Mouse (Mus musculus) stomach, embryonic 14.5 days (tissue): ENCODE results near the gene Napepld. TPM values are rescaled to one million over a fixed set of nuclear protein-coding genes. Genes with fewer than 3 reads are reported as not detected.

Experiments
- ATAC-seq: fragments of 200-750 bp; cut with Nextera tagmentation; 2 replicates; pipeline ENCODE4 v1.8.0; 2017; ENCODE audit warnings: low read depth, moderate TSS enrichment; ENCODE audit not compliant: insufficient number of reproducible peaks, insufficient read depth, low FRiP score
- H3K27ac ChIP-seq: fragments of 300-500 bp; sonication (generic); 2 replicates; pipeline ENCODE4 v1.5.1; 2014; ENCODE audit warnings: mild to moderate bottlenecking, low read length, moderate library complexity, mixed read lengths
- H3K27me3 ChIP-seq: fragments of 300-500 bp; sonication (generic); 2 replicates; pipeline ENCODE4 v1.6.1; 2014; ENCODE audit warnings: low read length, control low read depth, mixed read lengths; ENCODE audit not compliant: control insufficient read depth, insufficient read depth
- H3K36me3 ChIP-seq: fragments of 300-500 bp; sonication (generic); 2 replicates; pipeline ENCODE4 v1.6.1; 2014; ENCODE audit warnings: mild to moderate bottlenecking, control low read depth, low read length, moderate library complexity, mixed read lengths; ENCODE audit not compliant: control insufficient read depth, insufficient read depth
- H3K4me1 ChIP-seq: fragments of 300-500 bp; sonication (generic); 2 replicates; pipeline ENCODE4 v1.6.1; 2014; ENCODE audit warnings: low read length, control low read depth, mixed read lengths; ENCODE audit not compliant: control insufficient read depth, insufficient read depth
- H3K4me2 ChIP-seq: fragments of 300-500 bp; sonication (generic); replicated peaks from 2 replicates; pipeline ENCODE4 v1.6.1; 2014; ENCODE audit warnings: low read depth, low read length, control low read depth
- H3K4me3 ChIP-seq: fragments of 300-500 bp; sonication (generic); 2 replicates; pipeline ENCODE4 v1.5.1; 2014; ENCODE audit warnings: low read depth, low read length, control low read depth
- H3K9ac ChIP-seq: fragments of 300-500 bp; sonication (generic); replicated peaks from 2 replicates; pipeline ENCODE4 v1.6.1; 2014; ENCODE audit warnings: low read depth, mild to moderate bottlenecking, control low read depth, low read length, moderate library complexity, mixed read lengths
- H3K9me3 ChIP-seq: fragments of 300-500 bp; sonication (generic); 2 replicates; pipeline ENCODE4 v1.6.1; 2016; ENCODE audit warnings: low read depth, low read length, control low read depth; ENCODE audit not compliant: control insufficient read depth
- WGBS: fragments of 180-500 bp; shearing (Covaris S2); extraction: QIAGEN DNeasy Blood & Tissue Kit; methylation state at CpG from one replicate; pipeline ENCODE4 v1.1.7; 2014; 5-methylcytosine and 5-hydroxymethylcytosine counted together
- polyA plus RNA-seq: library from polyadenylated mRNA; unstranded; fragments of >200 nt; fragmentation: Nextera tagmentation; extraction: Ambion mirVana; gene quantifications from 2 replicates; pipeline ENCODE4 v1.2.1, GENCODE M21; 2014

The Napepld gene
- polyA plus RNA-seq, 1 experiment from 2014 or later = 3.7 TPM

DNA sequence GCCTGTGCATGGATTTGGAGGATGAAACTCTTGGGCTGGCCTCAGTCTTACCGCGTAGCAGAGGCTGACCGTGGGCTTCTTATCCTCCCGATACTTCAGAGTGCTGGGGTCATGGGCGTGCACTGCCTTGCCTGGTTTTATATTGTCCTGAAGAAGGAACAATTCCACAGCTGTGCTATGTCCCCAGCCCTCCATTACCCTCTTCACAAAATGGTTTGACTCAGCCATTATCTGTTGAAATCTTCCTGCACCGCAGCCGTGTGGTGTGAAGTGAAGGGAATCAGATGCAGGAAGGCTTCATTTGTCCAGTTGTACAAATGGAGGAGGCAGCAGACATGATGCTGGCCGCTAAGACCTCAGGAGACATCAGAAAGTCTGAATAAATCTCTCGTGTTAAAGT is 44.3 kb downstream of the Napepld start:
- H3K27ac ChIP-seq = no peak overlapping the region

DNA sequence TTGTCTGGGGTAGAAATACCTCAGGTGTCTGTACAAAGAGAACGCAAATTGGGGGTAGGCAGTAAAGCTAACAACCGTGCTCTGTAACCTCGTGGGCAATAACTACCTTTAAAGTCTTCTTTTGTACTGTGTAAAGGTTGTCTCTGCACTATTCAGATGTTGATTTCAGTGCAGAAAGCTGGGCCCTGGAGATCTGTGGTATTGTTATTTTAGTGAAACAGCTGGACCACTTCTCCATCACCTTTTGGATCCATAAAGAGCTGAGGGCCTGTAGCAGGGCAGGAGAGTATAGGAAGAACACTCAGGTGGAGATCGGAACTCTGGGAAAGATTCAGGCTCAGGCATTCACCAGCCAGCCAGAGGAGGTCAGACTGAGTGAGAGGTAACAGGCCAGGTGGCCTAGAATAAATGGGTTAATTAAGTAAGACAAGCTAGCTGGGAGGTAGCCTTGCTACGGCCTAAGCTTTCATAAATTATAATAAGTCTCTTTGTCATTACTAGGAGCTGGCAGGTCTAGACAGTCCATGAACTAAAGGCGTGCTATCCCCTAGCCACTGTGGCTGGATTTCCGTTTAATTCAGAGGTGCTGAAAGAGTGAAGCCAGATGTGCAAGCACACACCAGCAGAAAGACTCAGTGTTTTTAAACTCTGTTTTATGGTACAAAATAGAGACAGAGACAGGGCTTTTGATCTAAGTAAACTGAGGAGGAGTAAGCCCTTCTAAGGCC is 49.1 kb downstream of the Napepld start:
- Histone ChIP-seq H3K9me3 (no peaks in the 10 kb centered on the region), H3K4me3 (no peak overlapping the region), H3K27ac (no peak overlapping the region), H3K27me3 (no peaks in the 10 kb centered on the region), H3K4me2 (no peak overlapping the region), H3K9ac (no peak overlapping the region), H3K4me1 (no peaks in the 10 kb centered on the region), H3K36me3 (peaks cover 43% of the 10 kb centered on the region)
- no peak for ATAC-seq
- WGBS = 80% methylated on average over 7 of the region's 7 CpGs

More for the DNA sequence above, 44.3 kb downstream of the Napepld start:
- no peak overlapping the region for H3K4me2 ChIP-seq
- no peak for ATAC-seq
- H3K4me3 ChIP-seq = no peak overlapping the region
- WGBS = 86% methylated on average over 9 of the region's 9 CpGs
- no peaks in the 10 kb centered on the region for H3K9me3 ChIP-seq
- H3K27me3 ChIP-seq = no peaks in the 10 kb centered on the region
- H3K4me1 ChIP-seq = 0 out of 2 replicates have a peak, but pooled peaks cover 3% of the 10 kb centered on the region
- H3K36me3 ChIP-seq = peaks cover 25% of the 10 kb centered on the region
- H3K9ac ChIP-seq = no peak overlapping the region

DNA sequence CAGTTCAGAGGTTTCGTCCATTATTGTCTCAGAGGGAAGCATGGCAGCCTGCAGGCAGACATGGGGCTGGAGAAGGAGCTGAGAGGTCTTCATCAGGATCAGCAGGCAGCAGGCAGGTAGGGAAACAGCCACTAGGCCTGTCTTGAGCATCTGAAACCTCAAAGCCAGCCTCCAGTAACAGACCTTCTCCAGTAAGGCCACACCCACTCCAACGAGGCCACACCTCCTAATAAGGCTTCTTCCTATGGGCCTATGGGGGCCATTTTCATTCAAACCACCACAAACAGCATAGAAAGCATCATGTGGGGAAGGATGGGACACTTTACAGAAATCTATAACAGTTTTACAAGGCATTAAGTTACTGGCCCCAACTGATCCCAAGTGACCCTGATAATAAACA is 50.5 kb downstream of the Napepld start:
- 74% methylated on average over 2 of the region's 2 CpGs for WGBS
- Histone ChIP-seq H3K36me3 (peaks cover 43% of the 10 kb centered on the region), H3K4me3 (no peak overlapping the region), H3K4me1 (no peaks in the 10 kb centered on the region), H3K9me3 (no peaks in the 10 kb centered on the region), H3K27me3 (no peaks in the 10 kb centered on the region), H3K27ac (no peak overlapping the region), H3K9ac (no peak overlapping the region), H3K4me2 (no peak overlapping the region)
- no peak for ATAC-seq

DNA sequence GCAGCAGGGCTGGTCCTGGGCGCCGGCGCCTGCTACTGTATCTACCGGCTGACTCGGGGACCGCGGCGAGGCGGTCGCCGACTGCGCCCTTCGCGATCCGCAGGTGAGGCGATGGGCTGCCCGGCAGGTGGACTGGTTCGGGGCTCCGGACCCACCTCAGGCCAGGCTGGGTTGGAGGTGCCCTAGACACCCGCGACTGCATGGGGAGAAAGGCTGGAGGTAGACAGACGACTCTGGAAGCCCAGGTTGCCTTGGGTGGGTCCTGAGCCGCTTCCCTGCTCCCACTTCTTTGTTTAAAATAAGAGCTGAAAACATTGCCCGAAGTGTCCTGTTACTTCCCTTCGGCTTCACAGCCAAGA is 55.1 kb downstream of the Napepld start:
- H3K27ac ChIP-seq = peak overlapping the region; percentile 84
- peak overlapping the region; percentile 80 for H3K4me3 ChIP-seq
- peak overlapping the region; percentile 68 for H3K9ac ChIP-seq
- H3K27me3 ChIP-seq = no peaks in the 10 kb centered on the region
- ATAC-seq = no peak
- H3K9me3 ChIP-seq = no peaks in the 10 kb centered on the region
- WGBS = 1% methylated on average over 25 of the region's 25 CpGs
- H3K4me2 ChIP-seq = peak overlapping the region; percentile 80
- H3K36me3 ChIP-seq = peaks cover 24% of the 10 kb centered on the region
- H3K4me1 ChIP-seq = 0 out of 2 replicates have a peak, but pooled peaks cover 4% of the 10 kb centered on the region

DNA sequence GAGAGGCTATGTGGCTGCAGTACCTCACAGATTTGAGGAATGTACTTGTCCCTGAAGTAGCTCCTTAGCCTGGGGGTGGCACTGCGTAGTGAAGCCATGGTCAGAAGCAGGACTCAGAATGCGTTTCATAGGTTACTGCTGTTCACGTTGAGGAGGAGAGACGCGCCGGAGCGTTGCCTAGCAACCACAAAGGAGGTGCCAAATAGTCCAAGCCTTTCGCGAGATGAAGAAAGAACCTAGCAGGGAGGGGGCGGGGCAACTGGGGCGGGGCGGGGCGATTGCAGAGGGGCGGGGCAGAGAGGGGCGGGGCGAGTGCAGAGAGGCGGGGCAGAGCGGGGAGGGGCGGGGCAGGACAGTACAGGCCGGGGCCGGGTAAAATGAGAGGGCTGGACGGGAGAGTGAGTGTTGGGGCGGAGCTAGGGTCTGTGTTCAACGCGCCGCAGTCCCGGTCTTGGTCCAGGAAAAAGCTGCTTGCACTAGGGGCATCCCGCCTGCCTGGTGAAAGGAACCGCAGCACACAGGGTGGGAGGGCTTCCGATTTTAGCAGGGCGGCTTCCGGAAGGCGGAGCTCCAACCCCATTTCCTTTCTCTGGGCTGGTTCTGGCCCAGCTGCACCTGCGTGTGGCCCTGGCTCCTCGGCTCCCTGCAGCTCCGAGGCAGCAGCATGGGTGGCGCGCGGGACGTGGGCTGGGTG is 55.6 kb downstream of the Napepld start, which contains the start of the genes Fbxl13 and Armc10:
Gene Fbxl13, minus strand, starts transcription at position 196 of the 694 bp plus-strand sequence.
Gene Armc10, plus strand, starts transcription at position 375 of the 694 bp plus-strand sequence.
- peak within 1 kb of the TSS; percentile 80 for H3K4me3 ChIP-seq
- no peaks in the 10 kb centered on the region for H3K27me3 ChIP-seq
- ATAC-seq = peak; percentile 97
- H3K4me2 ChIP-seq = peak within 1 kb of the TSS; percentile 80
- peak within 1 kb of the TSS; percentile 84 for H3K27ac ChIP-seq
- peak within 1 kb of the TSS; percentile 68 for H3K9ac ChIP-seq
- 0 out of 2 replicates have a peak, but pooled peaks cover 4% of the 10 kb centered on the region for H3K4me1 ChIP-seq
- WGBS = under 1% methylated on average over 38 of the region's 40 CpGs
- H3K36me3 ChIP-seq = peaks cover 19% of the 10 kb centered on the region
- no peaks in the 10 kb centered on the region for H3K9me3 ChIP-seq

DNA sequence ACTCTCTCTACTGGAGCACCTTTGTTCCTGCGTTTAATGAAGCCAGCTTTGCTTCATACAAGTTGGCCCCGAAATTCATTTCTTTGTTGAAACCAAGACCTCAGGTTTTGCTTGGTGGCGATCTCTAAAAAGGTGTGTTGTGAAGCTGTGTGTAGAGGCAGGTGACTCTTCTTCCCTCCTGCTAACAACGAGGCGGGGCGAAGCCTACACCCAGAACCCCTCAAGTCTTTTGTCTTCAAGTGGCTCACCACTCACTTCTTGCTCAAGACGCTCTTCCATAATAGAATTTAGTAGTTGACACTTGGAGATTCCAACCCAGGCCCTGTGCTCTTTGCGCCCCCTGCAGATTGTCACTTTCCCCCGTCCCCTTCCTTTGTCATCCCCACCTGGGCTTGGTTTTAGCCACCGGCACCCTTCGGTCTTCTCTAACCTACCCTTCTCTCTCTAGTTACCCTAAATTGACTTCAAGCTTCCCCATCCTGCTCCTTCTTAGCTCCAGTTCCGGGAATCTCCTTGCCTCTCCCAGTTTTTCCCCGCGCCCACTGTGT is 56.2 kb downstream of the Napepld start:
- ATAC-seq = no peak; the same call in 1 of the 2 replicates
- H3K9ac ChIP-seq = no peak overlapping the region
- H3K4me2 ChIP-seq = peak overlapping the region; percentile 80
- H3K27me3 ChIP-seq = no peaks in the 10 kb centered on the region
- peak overlapping the region; percentile 80 for H3K4me3 ChIP-seq
- H3K36me3 ChIP-seq = peaks cover 13% of the 10 kb centered on the region
- H3K27ac ChIP-seq = 0 out of 2 replicates have a peak overlapping the region, but pooled peaks have one; percentile 30
- H3K4me1 ChIP-seq = 0 out of 2 replicates have a peak, but pooled peaks cover 4% of the 10 kb centered on the region
- H3K9me3 ChIP-seq = no peaks in the 10 kb centered on the region
- WGBS = 14% methylated on average over 14 of the region's 14 CpGs

DNA sequence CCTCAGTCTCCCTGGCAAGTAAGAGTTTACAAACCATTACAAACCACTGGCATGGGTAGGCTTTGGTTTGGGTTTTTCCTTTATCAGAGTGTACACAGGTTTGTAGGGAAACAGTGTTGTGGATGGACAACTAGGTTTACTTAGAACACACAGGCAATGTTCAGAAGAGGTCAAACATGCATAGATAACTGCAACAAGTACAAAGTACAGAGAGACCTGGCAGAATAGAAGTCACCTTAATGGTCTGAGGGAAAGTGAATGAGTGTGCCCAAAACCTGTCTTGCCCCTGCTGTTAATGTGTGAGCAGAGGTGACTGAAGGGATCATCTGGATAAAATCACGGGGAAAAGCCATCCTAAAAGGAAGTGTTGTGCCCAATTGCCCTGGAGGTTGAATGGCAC is 57.6 kb downstream of the Napepld start:
- H3K36me3 ChIP-seq = peaks cover under 1% of the 10 kb centered on the region; the same call in 1 of the 2 replicates
- 0 out of 2 replicates have a peak, but pooled peaks cover 4% of the 10 kb centered on the region for H3K4me1 ChIP-seq
- WGBS = 25% methylated on average over 1 of the region's 1 CpGs
- no peak overlapping the region for H3K9ac ChIP-seq
- no peak for ATAC-seq
- no peaks in the 10 kb centered on the region for H3K27me3 ChIP-seq
- no peak overlapping the region for H3K4me2 ChIP-seq
- H3K9me3 ChIP-seq = no peaks in the 10 kb centered on the region
- H3K4me3 ChIP-seq = no peak overlapping the region
- H3K27ac ChIP-seq = no peak overlapping the region

DNA sequence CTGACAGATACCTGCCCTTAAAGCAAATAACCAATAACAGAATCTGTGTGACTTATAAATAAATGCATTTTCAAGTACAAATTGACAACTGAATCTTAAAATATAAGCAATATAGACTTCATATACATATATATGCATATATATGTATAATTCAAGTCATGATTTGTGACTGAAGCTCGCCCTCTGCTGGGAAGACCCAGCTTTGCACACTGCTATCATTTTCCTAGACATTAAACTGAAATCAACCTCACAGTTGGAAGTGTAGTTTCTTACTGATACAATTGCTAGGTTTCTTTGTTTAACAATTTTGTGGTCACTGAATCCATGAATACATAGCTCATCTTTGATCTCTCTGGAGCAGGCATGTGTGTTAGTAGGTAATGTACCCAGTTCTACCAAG is 60.2 kb downstream of the Napepld start:
- H3K27ac ChIP-seq = no peak overlapping the region
- 0% methylated on average over 1 of the region's 1 CpGs for whole genome bisulfite sequencing
- no peak overlapping the region for H3K4me2 ChIP-seq
- H3K9ac ChIP-seq = no peak overlapping the region
- H3K4me3 ChIP-seq = no peak overlapping the region
- H3K36me3 ChIP-seq = no peaks in the 10 kb centered on the region
- ATAC-seq = no peak
- H3K9me3 ChIP-seq = no peaks in the 10 kb centered on the region
- H3K27me3 ChIP-seq = no peaks in the 10 kb centered on the region
- H3K4me1 ChIP-seq = 0 out of 2 replicates have a peak, but pooled peaks cover 4% of the 10 kb centered on the region
